Mouse (Mus musculus) MEL (cell line): ENCODE results near the gene Swsap1.

Experiments
- CTCF ChIP-seq, 3 experiments: IDR thresholded peaks in 2 of 3; conservative IDR thresholded peaks in 1 of 3; 2 replicates each; pipeline ENCODE4 v1.5.1; 2011 to 2012; ENCODE audit warnings: low read length in 3 of 3, low read depth in 2 of 3, mild to moderate bottlenecking in 2 of 3, improper control_type of control experiment in 1 of 3, inconsistent platforms in 1 of 3, mixed read lengths in 1 of 3, moderate library complexity in 1 of 3; ENCODE audit not compliant: control insufficient read depth in 1 of 3, insufficient read depth in 1 of 3, poor library complexity in 1 of 3, severe bottlenecking in 1 of 3
- EP300 ChIP-seq, 2 experiments: IDR thresholded peaks; 2 replicates each; pipeline ENCODE4 v1.6.1; 2011; ENCODE audit warnings: improper control_type of control experiment in 2 of 2, low read length in 2 of 2, low read depth in 1 of 2, mild to moderate bottlenecking in 1 of 2
- MEF2A ChIP-seq: IDR thresholded peaks from 2 replicates; pipeline ENCODE4 v1.6.1; 2014; ENCODE audit warnings: low read depth, mild to moderate bottlenecking, inconsistent platforms, low read length, improper control_type of control experiment; ENCODE audit not compliant: poor library complexity, insufficient replicate concordance, severe bottlenecking; ENCODE audit errors: extremely low read depth
- NRF1 ChIP-seq: IDR thresholded peaks from 2 replicates; pipeline ENCODE4 v1.6.1; 2014; ENCODE audit warnings: low read depth, mild to moderate bottlenecking, inconsistent platforms, low read length, improper control_type of control experiment, moderate library complexity; ENCODE audit not compliant: poor library complexity, insufficient read depth, severe bottlenecking
- POLR2A ChIP-seq, 2 experiments: IDR thresholded peaks; 2 replicates each; pipeline ENCODE4 v1.6.1; 2011 to 2012; ENCODE audit warnings: low read length in 2 of 2, mild to moderate bottlenecking in 2 of 2, control low read depth in 1 of 2, improper control_type of control experiment in 1 of 2, low read depth in 1 of 2, moderate library complexity in 1 of 2; ENCODE audit not compliant: control insufficient read depth in 1 of 2, insufficient read depth in 1 of 2, poor library complexity in 1 of 2
- SMC3 ChIP-seq: IDR thresholded peaks from 2 replicates; pipeline ENCODE4 v1.6.1; 2011; ENCODE audit warnings: low read depth, low read length, improper control_type of control experiment
- ZC3H11A ChIP-seq: IDR thresholded peaks from 2 replicates; pipeline ENCODE4 v1.6.1; 2012; ENCODE audit warnings: low read depth, mild to moderate bottlenecking, inconsistent platforms, low read length, improper control_type of control experiment

DNA sequence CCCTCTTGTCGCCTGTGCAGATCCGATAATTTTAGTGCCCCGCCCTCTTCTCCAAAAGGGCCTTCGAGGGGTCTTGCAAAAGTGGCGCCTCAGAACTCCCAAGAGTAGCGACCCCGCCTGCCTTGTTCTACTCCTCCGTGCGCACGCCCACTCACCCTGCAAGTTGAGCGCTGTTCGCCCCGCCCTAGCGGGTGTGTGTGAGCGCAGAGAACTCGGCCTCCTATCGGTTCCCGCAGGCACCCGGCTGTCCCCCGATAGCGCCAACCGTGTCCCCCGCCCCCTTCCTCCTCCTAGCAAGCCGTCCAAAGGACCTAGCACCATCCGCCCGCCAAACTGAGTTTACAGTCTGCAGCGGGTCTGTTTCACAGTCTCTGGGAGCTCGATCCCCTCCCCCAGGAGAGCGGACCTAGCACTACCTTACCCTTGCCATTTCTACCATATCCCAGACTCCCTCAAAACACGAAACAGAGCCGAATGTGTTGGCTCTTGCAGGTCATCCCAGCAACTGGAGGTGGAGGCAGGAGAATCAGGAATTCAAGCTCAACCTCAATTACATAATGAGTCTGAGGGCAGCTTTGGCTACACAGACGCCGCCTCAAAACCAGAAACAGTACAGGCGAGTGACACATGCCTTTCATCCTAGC lies 7.0 kb downstream of the Swsap1 start:
- TF ChIP-seq MEF2A (no peak), CTCF (IDR thresholded peaks at IDR 0.05 in 2 of 3, conservative IDR thresholded peaks at IDR 0.05 in 1 of 3; ENCODE audit: control insufficient read depth in 1 of 3, insufficient read depth in 1 of 3, low read depth in 2 of 3, low read length in 3 of 3, poor library complexity in 1 of 3, severe bottlenecking in 1 of 3) (no peak), EP300 (IDR thresholded peaks at IDR 0.05; ENCODE audit: low read depth in 1 of 2, low read length in 2 of 2) (no peak), POLR2A (IDR thresholded peaks at IDR 0.05; ENCODE audit: control insufficient read depth in 1 of 2, insufficient read depth in 1 of 2, low read depth in 1 of 2, low read length in 2 of 2, poor library complexity in 1 of 2) (no peak), NRF1 (no peak), ZC3H11A (no peak), SMC3 (no peak)
